Mouse (Mus musculus): ENCODE results near the gene Sdsl. TPM values are rescaled to one million over a fixed set of nuclear protein-coding genes. Genes with fewer than 3 reads are reported as not detected.

The Sdsl gene
- total RNA-seq, 2 experiments from 2014 or later = 7.9 to 8.6 TPM

- no peak for DNase-seq (ENCODE audit: low spot score in 2 of 2)
Measured at GRCm38 (mm10) chr5:120429692-120430091, 42.9 kb downstream of the Sdsl start.

- no peak for DNase-seq (ENCODE audit: low spot score in 2 of 2)
Measured at GRCm38 (mm10) chr5:120428990-120429389, 43.6 kb downstream of the Sdsl start.

- DNase-seq (ENCODE audit: low spot score in 2 of 2) = no peak
Measured at GRCm38 (mm10) chr5:120428189-120428838, 44.3 kb downstream of the Sdsl start.

- DNase-seq (ENCODE audit: low spot score in 2 of 2) = no peak
Measured at GRCm38 (mm10) chr5:120427451-120427938, 45.1 kb downstream of the Sdsl start.

GRCm38 (mm10) chr5:120426572-120426971, 46.0 kb downstream of the Sdsl start:
- no peak for DNase-seq (ENCODE audit: low spot score in 2 of 2)

GRCm38 (mm10) chr5:120425711-120426110, 46.9 kb downstream of the Sdsl start:
- no peak for DNase-seq (ENCODE audit: low spot score in 2 of 2)

GRCm38 (mm10) chr5:120424657-120425056, 48.0 kb downstream of the Sdsl start:
- no peak for DNase-seq (ENCODE audit: low spot score in 2 of 2)

GRCm38 (mm10) chr5:120424039-120424438, 48.6 kb downstream of the Sdsl start:
- no peak for DNase-seq (ENCODE audit: low spot score in 2 of 2)

- peak in 1 of 2 experiments; percentile 42 for DNase-seq (ENCODE audit: low spot score in 2 of 2)
Measured at GRCm38 (mm10) chr5:120420106-120420505, 52.5 kb downstream of the Sdsl start.

GRCm38 (mm10) chr5:120413436-120413835, 59.2 kb downstream of the Sdsl start:
- DNase-seq (ENCODE audit: low spot score in 2 of 2) = no peak

GRCm38 (mm10) chr5:120409385-120410378, 62.9 kb downstream of the Sdsl start:
- DNase-seq (ENCODE audit: low spot score in 2 of 2) = peak in 1 of 2 experiments; percentile 17

- no peak for DNase-seq (ENCODE audit: low spot score in 2 of 2)
Measured at GRCm38 (mm10) chr5:120408933-120409332, 63.7 kb downstream of the Sdsl start.

Other genes starting within 250 kb of the Sdsl start
- not detected for gene Lhx5, start 41.1 kb downstream of the Sdsl start, total RNA-seq (2021)
- not detected for gene Sds, start 3.7 kb upstream of the Sdsl start, total RNA-seq (2021)
- 10 to 100 TPM; 54.5 to 57.2 TPM for gene Plbd2, start 30.8 kb upstream of the Sdsl start, total RNA-seq (2021)
- 1 to 10 TPM; 5.8 to 8.1 TPM for gene Slc8b1, start 38.4 kb upstream of the Sdsl start, total RNA-seq (2021)
- 10 to 100 TPM; 34.9 to 35.8 TPM for gene Tpcn1, start 115.9 kb upstream of the Sdsl start, total RNA-seq (2021)
- 1 to 10 TPM in 1 of 2 experiments, under 1 TPM in 1; 0.70 to 1.3 TPM for gene Iqcd, start 116.2 kb upstream of the Sdsl start, total RNA-seq (2021)
- 10 to 100 TPM; 28.7 to 31.0 TPM for gene Rita1, start 139.8 kb upstream of the Sdsl start, total RNA-seq (2021)
- gene Ddx54, start 139.9 kb upstream of the Sdsl start, total RNA-seq (2021) = 10 to 100 TPM; 34.0 to 41.6 TPM
- gene Cfap73, start 161.4 kb upstream of the Sdsl start, total RNA-seq (2021) = not detected
- gene Rasal1, start 176.0 kb upstream of the Sdsl start, total RNA-seq (2021) = 10 to 100 TPM; 70.5 to 83.0 TPM
- 10 to 100 TPM; 73.1 to 78.8 TPM for gene Dtx1, start 239.1 kb upstream of the Sdsl start, total RNA-seq (2021)

All from left cerebral cortex, adult 18-20 months (tissue).